Mouse (Mus musculus) heart, embryonic 14.5 days (tissue): ENCODE data around the gene Ddx50. TPM values are rescaled to one million over a fixed set of nuclear protein-coding genes. Genes with fewer than 3 reads are reported as not detected.

Experiments used
- ATAC-seq: fragments of 200-750 bp; cut with Nextera tagmentation; 2 replicates; pipeline ENCODE4 v1.8.0; 2017; ENCODE audit warnings: low read depth, moderate TSS enrichment; ENCODE audit not compliant: insufficient number of reproducible peaks, insufficient read depth, low FRiP score
- H3K27ac ChIP-seq, 2 experiments: fragments of 200-500 bp in 1 of 2; fragments of 300-500 bp in 1 of 2; sonication (generic) in 1 of 2; replicated peaks in 1 of 2; 2 replicates each; pipeline ENCODE4 v1.5.1; 2012 to 2014; ENCODE audit warnings: low read depth in 2 of 2, low read length in 2 of 2, control low read depth in 1 of 2, mild to moderate bottlenecking in 1 of 2, mixed read lengths in 1 of 2; ENCODE audit not compliant: control insufficient read depth in 1 of 2, insufficient read depth in 1 of 2
- H3K27me3 ChIP-seq: fragments of 300-500 bp; sonication (generic); 2 replicates; pipeline ENCODE4 v1.6.1; 2014; ENCODE audit warnings: mild to moderate bottlenecking, low read length, control low read depth; ENCODE audit not compliant: control insufficient read depth, insufficient read depth
- H3K36me3 ChIP-seq: fragments of 300-500 bp; sonication (generic); 2 replicates; pipeline ENCODE4 v1.6.1; 2014; ENCODE audit warnings: mild to moderate bottlenecking, control low read depth, low read length, mixed read lengths; ENCODE audit not compliant: control insufficient read depth, insufficient read depth
- H3K4me1 ChIP-seq, 2 experiments: fragments of 200-500 bp in 1 of 2; fragments of 300-500 bp in 1 of 2; sonication (generic) in 1 of 2; 2 replicates each; pipeline ENCODE4 v1.6.1; 2012 to 2014; ENCODE audit warnings: low read length in 2 of 2, control low read depth in 1 of 2, mixed read lengths in 1 of 2; ENCODE audit not compliant: control insufficient read depth in 2 of 2, insufficient read depth in 2 of 2
- H3K4me2 ChIP-seq: fragments of 300-500 bp; sonication (generic); 2 replicates; pipeline ENCODE4 v1.6.1; 2014; ENCODE audit warnings: mild to moderate bottlenecking, low read length
- H3K4me3 ChIP-seq, 2 experiments: fragments of 200-500 bp in 1 of 2; fragments of 300-500 bp in 1 of 2; sonication (generic) in 1 of 2; 2 replicates each; pipeline ENCODE4 v1.5.1; 2012 to 2014; ENCODE audit warnings: low read length in 2 of 2, mild to moderate bottlenecking in 2 of 2, control low read depth in 1 of 2, low read depth in 1 of 2, moderate library complexity in 1 of 2; ENCODE audit not compliant: control insufficient read depth in 1 of 2, insufficient read depth in 1 of 2
- H3K9ac ChIP-seq: fragments of 300-500 bp; sonication (generic); 2 replicates; pipeline ENCODE4 v1.6.1; 2014; ENCODE audit warnings: mild to moderate bottlenecking, low read length
- H3K9me3 ChIP-seq: fragments of 300-500 bp; sonication (generic); 2 replicates; pipeline ENCODE4 v1.6.1; 2016; ENCODE audit warnings: low read length, control low read depth; ENCODE audit not compliant: control insufficient read depth
- WGBS: fragments of 180-500 bp; shearing (Covaris S2); extraction: QIAGEN DNeasy Blood & Tissue Kit; methylation state at CpG from one replicate; pipeline ENCODE4 v1.1.7; 2014; 5-methylcytosine and 5-hydroxymethylcytosine counted together
- polyA plus RNA-seq: library from polyadenylated mRNA; unstranded; fragments of >200 nt; fragmentation: Nextera tagmentation; extraction: Ambion mirVana; gene quantifications from 2 replicates; pipeline ENCODE4 v1.2.1, GENCODE M21; 2014

Gene Ddx50
- polyA plus RNA-seq: 95.5 and 102 TPM in 2 replicates

- H3K4me2 ChIP-seq: peak within 1 kb of the TSS; percentile 77
- no peaks in the 10 kb centered on the region for H3K9me3 ChIP-seq
- H3K4me1 ChIP-seq: peaks cover 2 to 14% of the 10 kb centered on the region in 2 experiments; a peak in 3 of 4 replicates
- ATAC-seq: peak; percentile 99
- WGBS: under 1% methylated on average over 86 of the region's 89 CpGs
- peak within 1 kb of the TSS; percentile 62 to 95 for H3K4me3 ChIP-seq
- H3K36me3 ChIP-seq: peaks cover 21% of the 10 kb centered on the region
- H3K27ac ChIP-seq: peak within 1 kb of the TSS; percentile 95 to 97
- H3K9ac ChIP-seq: peak within 1 kb of the TSS; percentile 97
- no peaks in the 10 kb centered on the region for H3K27me3 ChIP-seq
Measured at GRCm38 (mm10) chr10:62650881-62651810, at the start of gene Ddx50. Gene Ddx50 (minus strand): TSS chr10:62651218.

- Histone ChIP-seq H3K4me1 (no peaks in the 10 kb centered on the region), H3K4me3 (no peak overlapping the region), H3K9ac (no peak overlapping the region), H3K4me2 (no peak overlapping the region), H3K36me3 (no peaks in the 10 kb centered on the region), H3K9me3 (no peaks in the 10 kb centered on the region), H3K27ac (no peak overlapping the region), H3K27me3 (no peaks in the 10 kb centered on the region)
- 72% methylated on average over 8 of the region's 8 CpGs for WGBS
- ATAC-seq: no peak
Measured at GRCm38 (mm10) chr10:62692771-62693170, 41.8 kb upstream of the Ddx50 start.

GRCm38 (mm10) chr10:62692244-62692643 is 41.2 kb upstream of the Ddx50 start:
- Histone ChIP-seq H3K36me3 (no peaks in the 10 kb centered on the region), H3K4me2 (no peak overlapping the region), H3K9me3 (no peaks in the 10 kb centered on the region), H3K9ac (no peak overlapping the region), H3K27me3 (no peaks in the 10 kb centered on the region), H3K27ac (no peak overlapping the region), H3K4me1 (no peaks in the 10 kb centered on the region), H3K4me3 (no peak overlapping the region)
- ATAC-seq: no peak
- 73% methylated on average over 3 of the region's 3 CpGs for WGBS

GRCm38 (mm10) chr10:62687032-62687674 is 36.1 kb upstream of the Ddx50 start:
- H3K9me3 ChIP-seq: no peaks in the 10 kb centered on the region
- WGBS: 84% methylated on average over 15 of the region's 15 CpGs
- H3K4me3 ChIP-seq: no peak overlapping the region
- H3K27ac ChIP-seq: no peak overlapping the region
- no peak overlapping the region for H3K9ac ChIP-seq
- no peak for ATAC-seq
- no peaks in the 10 kb centered on the region for H3K27me3 ChIP-seq
- H3K36me3 ChIP-seq: no peaks in the 10 kb centered on the region
- no peaks in the 10 kb centered on the region for H3K4me1 ChIP-seq
- no peak overlapping the region for H3K4me2 ChIP-seq

GRCm38 (mm10) chr10:62683043-62683442 is 32.0 kb upstream of the Ddx50 start:
- Histone ChIP-seq H3K4me1 (no peaks in the 10 kb centered on the region), H3K9me3 (peaks cover 8% of the 10 kb centered on the region; the same call in 1 of the 2 replicates), H3K4me2 (no peak overlapping the region), H3K27me3 (no peaks in the 10 kb centered on the region), H3K27ac (no peak overlapping the region), H3K9ac (no peak overlapping the region), H3K36me3 (no peaks in the 10 kb centered on the region), H3K4me3 (no peak overlapping the region)
- 43% methylated on average over 5 of the region's 5 CpGs for WGBS
- no peak for ATAC-seq

GRCm38 (mm10) chr10:62679833-62680232 is 28.8 kb upstream of the Ddx50 start:
- H3K27me3 ChIP-seq: no peaks in the 10 kb centered on the region
- no peak overlapping the region for H3K9ac ChIP-seq
- peaks cover 8% of the 10 kb centered on the region; the same call in 1 of the 2 replicates for H3K9me3 ChIP-seq
- H3K4me1 ChIP-seq: no peaks in the 10 kb centered on the region
- 76% methylated on average over 1 of the region's 1 CpGs for WGBS
- H3K4me2 ChIP-seq: no peak overlapping the region
- no peak overlapping the region for H3K27ac ChIP-seq
- ATAC-seq: no peak
- no peak overlapping the region for H3K4me3 ChIP-seq
- no peaks in the 10 kb centered on the region for H3K36me3 ChIP-seq

GRCm38 (mm10) chr10:62677329-62677728 is 26.3 kb upstream of the Ddx50 start:
- no peak for ATAC-seq
- Histone ChIP-seq H3K36me3 (no peaks in the 10 kb centered on the region), H3K9ac (no peak overlapping the region), H3K27ac (no peak overlapping the region), H3K4me3 (no peak overlapping the region), H3K9me3 (peaks cover 8% of the 10 kb centered on the region; the same call in 1 of the 2 replicates), H3K27me3 (no peaks in the 10 kb centered on the region), H3K4me1 (no peaks in the 10 kb centered on the region), H3K4me2 (no peak overlapping the region)
- 71% methylated on average over 5 of the region's 5 CpGs for WGBS
